Mouse (Mus musculus) regulatory T cell (primary cell): ENCODE results near the gene Gm20388.

Source experiments
- in situ Hi-C: fragments of 300-600 bp; cut with MboI, MseI; formaldehyde crosslinking; loops from one replicate; pipeline ENCODE4 v1.15.1; 2025; ENCODE audit warnings: high pct_unique_total_duplicates

Gm20388 gene

GRCm38 (mm10) chr8:120227578-120227876 lies 316.9 kb downstream of the Gm20388 start:
- in situ Hi-C loops, result no loop called here

GRCm38 (mm10) chr8:120227891-120228591 lies 317.4 kb downstream of the Gm20388 start, which contains the start of gene Gse1:
Gse1 (plus strand) TSS chr8:120228456.
- in situ Hi-C loops, result no loop called here

GRCm38 (mm10) chr8:120228781-120229573 lies 318.3 kb downstream of the Gm20388 start:
- in situ Hi-C loops, result no loop called here

- in situ Hi-C loops, result no loop called here
These were observed 318.9 kb downstream of the Gm20388 start for GRCm38 (mm10) chr8:120229574-120229916.

GRCm38 (mm10) chr8:120230081-120230480 lies 319.4 kb downstream of the Gm20388 start:
- in situ Hi-C loops, result loop anchor here (10.0 kb wide), 1 partner anchor 1485 kb away; no protein-coding TSS in a partner anchor

- in situ Hi-C loops, result loop anchor here (10.0 kb wide), 1 partner anchor 1484 kb away; no protein-coding TSS in a partner anchor
These were observed 320.3 kb downstream of the Gm20388 start for GRCm38 (mm10) chr8:120230715-120231614.

GRCm38 (mm10) chr8:120231870-120232269 lies 321.2 kb downstream of the Gm20388 start:
- in situ Hi-C loops, result loop anchor here (10.0 kb wide), 1 partner anchor 1483 kb away; no protein-coding TSS in a partner anchor

GRCm38 (mm10) chr8:120232398-120232797 lies 321.8 kb downstream of the Gm20388 start:
- in situ Hi-C loops, result loop anchor here (10.0 kb wide), 1 partner anchor 1482 kb away; no protein-coding TSS in a partner anchor

- in situ Hi-C loops, result loop anchor here (10.0 kb wide), 1 partner anchor 1482 kb away; no protein-coding TSS in a partner anchor
These were observed 322.3 kb downstream of the Gm20388 start for GRCm38 (mm10) chr8:120232913-120233312.

GRCm38 (mm10) chr8:120234457-120234856 lies 323.8 kb downstream of the Gm20388 start:
- in situ Hi-C loops, result loop anchor here (10.0 kb wide), 1 partner anchor 1480 kb away; no protein-coding TSS in a partner anchor

GRCm38 (mm10) chr8:120234866-120235265 lies 324.2 kb downstream of the Gm20388 start:
- in situ Hi-C loops, result loop anchor here (10.0 kb wide), 1 partner anchor 1480 kb away; no protein-coding TSS in a partner anchor

- in situ Hi-C loops, result no loop called here
These were observed 332.6 kb downstream of the Gm20388 start for GRCm38 (mm10) chr8:120243222-120243621.

GRCm38 (mm10) chr8:120243916-120244451 lies 333.3 kb downstream of the Gm20388 start:
- in situ Hi-C loops, result no loop called here

- in situ Hi-C loops, result no loop called here
These were observed 333.9 kb downstream of the Gm20388 start for GRCm38 (mm10) chr8:120244553-120244952.

- in situ Hi-C loops, result no loop called here
These were observed 337.0 kb downstream of the Gm20388 start for GRCm38 (mm10) chr8:120247618-120248017.

- in situ Hi-C loops, result no loop called here
These were observed 337.4 kb downstream of the Gm20388 start for GRCm38 (mm10) chr8:120248031-120248430.

GRCm38 (mm10) chr8:120248451-120248850 lies 337.8 kb downstream of the Gm20388 start:
- in situ Hi-C loops, result no loop called here

GRCm38 (mm10) chr8:120249800-120250336 lies 339.2 kb downstream of the Gm20388 start:
- in situ Hi-C loops, result no loop called here

GRCm38 (mm10) chr8:120250750-120251410 lies 340.2 kb downstream of the Gm20388 start:
- in situ Hi-C loops, result no loop called here

- in situ Hi-C loops, result no loop called here
These were observed 340.9 kb downstream of the Gm20388 start for GRCm38 (mm10) chr8:120251411-120252035.
